Mouse (Mus musculus) CH12.LX (cell line): ENCODE measurements at regions not wholly inside any gene's neighbourhood (a gene's known extent, or its start where the extent isn't known, plus 50 kb on each side); places are given as distances from the start of the nearest gene placed in this dataset.
"Not testable (repeated sequence)": the region's sequence is repeated elsewhere in the genome, so short reads cannot be mapped to it uniquely, and the experiment has no call there.

ENCODE experiments used
- DNase-seq: peaks from one replicate; pipeline ENCODE4 v3.0.0-alpha.2; 2013; ENCODE audit errors: extremely low read depth
- H3K27ac ChIP-seq: 2 replicates; pipeline ENCODE4 v1.5.1; 2012; ENCODE audit warnings: low read depth, mild to moderate bottlenecking, control low read depth, moderate library complexity; ENCODE audit not compliant: insufficient read depth
- H3K27me3 ChIP-seq: replicated peaks from 2 replicates; pipeline ENCODE3; 2012; ENCODE audit warnings: inconsistent platforms
- H3K36me3 ChIP-seq, 2 experiments: replicated peaks in 1 of 2; 2 replicates each; pipeline versions ENCODE3 to v1.6.1; 2012; ENCODE audit warnings: inconsistent platforms in 1 of 2, low read length in 1 of 2, mild to moderate bottlenecking in 1 of 2, mixed read lengths in 1 of 2, moderate library complexity in 1 of 2; ENCODE audit not compliant: control insufficient read depth in 1 of 2, insufficient read depth in 1 of 2
- H3K4me1 ChIP-seq, 2 experiments: 2 replicates each; pipeline ENCODE4 v1.6.1; 2012; ENCODE audit warnings: inconsistent platforms in 1 of 2, moderate library complexity in 1 of 2; ENCODE audit not compliant: insufficient read depth in 2 of 2, control insufficient read depth in 1 of 2
- H3K4me2 ChIP-seq: 2 replicates; pipeline ENCODE4 v1.6.1; 2012; ENCODE audit warnings: low read depth, mild to moderate bottlenecking, control low read depth; ENCODE audit not compliant: poor library complexity, insufficient read depth, severe bottlenecking
- H3K4me3 ChIP-seq, 3 experiments: fragments of 150-350 bp in 1 of 3; sonication (generic) in 1 of 3; replicated peaks in 1 of 3; 2 replicates each; pipeline versions ENCODE3 to v1.5.1; 2011 to 2012; ENCODE audit warnings: low read depth in 2 of 3, low read length in 2 of 3, mild to moderate bottlenecking in 2 of 3, moderate library complexity in 2 of 3, control low read depth in 1 of 3, improper control_type of control experiment in 1 of 3, inconsistent platforms in 1 of 3, mixed read lengths in 1 of 3; ENCODE audit not compliant: poor library complexity in 1 of 3
- H3K79me2 ChIP-seq: replicated peaks from 2 replicates; pipeline ENCODE4 v1.6.1; 2012; ENCODE audit warnings: mild to moderate bottlenecking, moderate library complexity; ENCODE audit not compliant: control insufficient read depth, poor library complexity, insufficient read depth, severe bottlenecking; ENCODE audit errors: extremely low read depth
- H3K9ac ChIP-seq: 2 replicates; pipeline ENCODE4 v1.6.1; 2012; ENCODE audit warnings: low read depth, mild to moderate bottlenecking, control low read depth, moderate library complexity; ENCODE audit not compliant: insufficient read depth
- H3K9me3 ChIP-seq: replicated peaks from 2 replicates; pipeline ENCODE3; 2012; ENCODE audit warnings: low read length, inconsistent platforms, mixed read lengths
- CHD1 ChIP-seq: IDR thresholded peaks from 2 replicates; pipeline ENCODE4 v1.6.1; 2012; ENCODE audit warnings: low read depth, low read length, improper control_type of control experiment, inconsistent platforms
- CHD2 ChIP-seq: IDR thresholded peaks from 2 replicates; pipeline ENCODE4 v1.6.1; 2011; ENCODE audit warnings: low read length, improper control_type of control experiment
- CTCF ChIP-seq, 2 experiments: IDR thresholded peaks in 1 of 2; conservative IDR thresholded peaks in 1 of 2; 2 replicates each; pipeline ENCODE4 v1.5.1; 2011 to 2012; ENCODE audit warnings: low read depth in 2 of 2, low read length in 2 of 2, improper control_type of control experiment in 1 of 2, inconsistent platforms in 1 of 2, mild to moderate bottlenecking in 1 of 2, moderate library complexity in 1 of 2
- HCFC1 ChIP-seq: IDR thresholded peaks from 2 replicates; pipeline ENCODE4 v1.6.1; 2012; ENCODE audit warnings: low read depth, mild to moderate bottlenecking, inconsistent platforms, low read length, improper control_type of control experiment
- JUND ChIP-seq: conservative IDR thresholded peaks from 2 replicates; pipeline ENCODE4 v1.6.1; 2011; ENCODE audit warnings: low read depth, low read length, improper control_type of control experiment
- KAT2A ChIP-seq: IDR thresholded peaks from 2 replicates; pipeline ENCODE4 v1.6.1; 2012; ENCODE audit warnings: low read length, improper control_type of control experiment, inconsistent platforms; ENCODE audit not compliant: insufficient replicate concordance
- MAFK ChIP-seq: IDR thresholded peaks from 2 replicates; pipeline ENCODE4 v1.6.1; 2011; ENCODE audit warnings: low read length, improper control_type of control experiment; ENCODE audit not compliant: insufficient replicate concordance
- MAX ChIP-seq: IDR thresholded peaks from 2 replicates; pipeline ENCODE4 v1.6.1; 2011; ENCODE audit warnings: low read length, improper control_type of control experiment
- MAZ ChIP-seq: IDR thresholded peaks from 2 replicates; pipeline ENCODE4 v1.6.1; 2012; ENCODE audit warnings: low read depth, mild to moderate bottlenecking, inconsistent platforms, low read length, improper control_type of control experiment, moderate library complexity
- NRF1 ChIP-seq: IDR thresholded peaks from 2 replicates; pipeline ENCODE4 v1.6.1; 2014; ENCODE audit warnings: low read depth, mild to moderate bottlenecking, inconsistent platforms, low read length, improper control_type of control experiment, moderate library complexity
- PAX5 ChIP-seq: IDR thresholded peaks from 2 replicates; pipeline ENCODE4 v1.6.1; 2012; ENCODE audit warnings: low read length, inconsistent platforms, mixed read lengths
- RAD21 ChIP-seq: IDR thresholded peaks from 2 replicates; pipeline ENCODE4 v1.6.1; 2011; ENCODE audit warnings: low read depth, mild to moderate bottlenecking, low read length, improper control_type of control experiment, moderate library complexity
- RCOR1 ChIP-seq: conservative IDR thresholded peaks from 2 replicates; pipeline ENCODE4 v1.6.1; 2012; ENCODE audit warnings: low read depth, mild to moderate bottlenecking, inconsistent platforms, low read length, improper control_type of control experiment
- SIN3A ChIP-seq: IDR thresholded peaks from 2 replicates; pipeline ENCODE4 v1.6.1; 2012; ENCODE audit warnings: low read length, improper control_type of control experiment, inconsistent platforms
- TBP ChIP-seq: conservative IDR thresholded peaks from 2 replicates; pipeline ENCODE4 v1.6.1; 2011; ENCODE audit warnings: low read depth, low read length, improper control_type of control experiment
- USF2 ChIP-seq: conservative IDR thresholded peaks from 2 replicates; pipeline ENCODE4 v1.6.1; 2011; ENCODE audit warnings: low read depth, low read length, improper control_type of control experiment
- ZKSCAN1 ChIP-seq: IDR thresholded peaks from 2 replicates; pipeline ENCODE4 v1.6.1; 2012; ENCODE audit warnings: low read depth, inconsistent platforms, low read length, improper control_type of control experiment, borderline replicate concordance
- ZMIZ1 ChIP-seq: IDR thresholded peaks from 2 replicates; pipeline ENCODE4 v1.6.1; 2012; ENCODE audit warnings: low read depth, mild to moderate bottlenecking, inconsistent platforms, low read length, improper control_type of control experiment
- dilution Hi-C: fragments of 300-500 bp; cut with MboI; formaldehyde crosslinking; loops from 2 replicates; pipeline ENCODE4 v1.14.3; 2020; ENCODE audit warnings: low sequenced_read_pairs; ENCODE audit not compliant: extremely low pct_unique_long_range_greater_than_20kb, extremely low pct_ligation_motif_present
- in situ Hi-C: fragments of 300-500 bp; cut with MboI; formaldehyde crosslinking; loops from 3 replicates; pipeline ENCODE4 v1.14.3; 2019; ENCODE audit warnings: low sequenced_read_pairs, low pct_ligation_motif_present, low pct_unique_long_range_greater_than_20kb, mixed read lengths

DNA sequence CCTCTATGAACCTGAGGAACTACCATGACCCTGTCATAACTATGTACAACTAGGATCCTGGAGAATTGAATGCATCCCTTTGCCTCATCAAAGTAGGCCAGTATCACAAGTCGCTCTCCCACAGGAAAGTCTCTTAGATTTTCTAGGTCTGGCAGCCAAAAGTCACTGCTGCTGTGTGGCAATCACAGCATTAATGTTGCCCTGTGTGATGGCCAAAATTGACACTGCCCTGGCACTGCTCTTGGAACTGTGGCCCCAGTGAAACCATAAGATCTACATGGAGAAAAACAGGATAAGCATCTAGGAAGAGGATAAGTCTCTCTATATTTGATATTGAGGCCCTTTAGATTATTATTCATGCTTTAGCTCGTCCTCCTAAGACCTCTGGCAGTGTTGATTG, 465.7 kb downstream of the Adam6a start:
- Histone ChIP-seq H3K79me2 (no peaks in the 10 kb centered on the region), H3K27ac (no peak overlapping the region), H3K36me3 (no peaks in the 10 kb centered on the region), H3K4me2 (no peak overlapping the region), H3K9ac (no peak overlapping the region), H3K4me1 (no peaks in the 10 kb centered on the region), H3K27me3 (no peaks in the 10 kb centered on the region), H3K9me3 (no peaks in the 10 kb centered on the region), H3K4me3 (no peak overlapping the region)
- dilution Hi-C loops (no loop called here), in situ Hi-C loops (no loop called here)
- DNase-seq = no peak
- TF ChIP-seq PAX5 (no peak), RAD21 (no peak), HCFC1 (no peak), ZMIZ1 (no peak), JUND (no peak), SIN3A (no peak), NRF1 (no peak), MAX (no peak), RCOR1 (no peak), MAFK (no peak), TBP (no peak), USF2 (no peak), KAT2A (no peak), CHD2 (no peak), MAZ (no peak), ZKSCAN1 (no peak), CHD1 (no peak)

DNA sequence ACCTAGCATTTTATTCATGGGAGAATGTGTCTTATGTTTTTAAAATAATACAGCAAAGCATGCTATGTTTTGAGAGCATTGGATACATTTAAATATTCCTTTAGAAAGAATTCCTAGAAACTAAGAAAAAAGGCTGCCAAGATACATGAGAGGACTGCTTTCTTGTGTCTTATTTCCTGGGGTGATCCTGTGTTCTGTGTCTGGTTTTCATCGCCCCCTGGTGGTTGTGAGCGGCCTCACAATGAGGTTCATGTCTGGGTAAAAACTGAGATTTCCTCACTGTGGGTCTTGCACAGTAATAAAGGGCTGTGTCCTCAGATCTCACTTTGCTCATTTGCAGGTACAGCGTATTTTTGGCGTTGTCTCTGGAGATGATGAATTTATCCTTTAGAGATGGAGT, 469.2 kb downstream of the Adam6a start:
- TF ChIP-seq CTCF (conservative IDR thresholded peaks at IDR 0.05 in 1 of 2, IDR thresholded peaks at IDR 0.05 in 1 of 2; ENCODE audit: low read depth in 2 of 2, low read length in 2 of 2) = peak; percentile 13 to 48; a peak in 2 of 4 replicates
- H3K27me3 ChIP-seq, in situ Hi-C loops, H3K27ac ChIP-seq, H3K9me3 ChIP-seq, dilution Hi-C loops, H3K4me1 ChIP-seq, H3K79me2 ChIP-seq, H3K9ac ChIP-seq, H3K36me3 ChIP-seq, H3K4me2 ChIP-seq, H3K4me3 ChIP-seq: not testable (repeated sequence)
- DNase-seq = peak; percentile 25

DNA sequence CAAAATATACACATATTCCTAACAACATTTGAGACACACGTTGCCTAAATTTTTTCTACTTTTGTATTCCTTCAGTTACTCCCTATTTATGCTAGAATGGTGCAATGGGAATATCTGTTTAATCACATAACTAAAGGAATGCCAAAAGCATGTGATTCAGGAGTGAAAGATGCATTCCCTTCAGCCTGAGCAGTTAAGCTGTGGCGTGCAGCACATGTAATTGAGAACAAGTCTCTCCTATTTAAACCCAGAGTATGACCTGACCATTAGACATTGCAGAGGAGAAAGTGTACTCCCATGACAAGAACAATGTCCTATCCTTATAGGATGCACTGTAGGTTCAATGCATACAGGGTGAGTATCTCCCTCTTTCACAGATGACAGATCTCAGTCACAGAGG, 493.3 kb downstream of the Adam6a start:
- H3K9me3 ChIP-seq, DNase-seq, H3K4me3 ChIP-seq, H3K4me1 ChIP-seq, H3K4me2 ChIP-seq, H3K27me3 ChIP-seq, H3K9ac ChIP-seq, H3K36me3 ChIP-seq, H3K79me2 ChIP-seq, in situ Hi-C loops, dilution Hi-C loops, H3K27ac ChIP-seq: not testable (repeated sequence)
